Mouse (Mus musculus) MEL-GATA-1-ER (cell line): ENCODE measurements around the gene Mrps5.
A peak's percentile ranks its signal among the peaks of the same experiment; 100 is the strongest.
"Not testable (repeated sequence)": the region's sequence is repeated elsewhere in the genome, so short reads cannot be mapped to it uniquely, and the experiment has no call there.

Source experiments
- DNase-seq: peaks from one replicate; pipeline ENCODE4 v3.0.0-alpha.2; 2012; ENCODE audit warnings: low read depth; ENCODE audit errors: extremely low read depth

Gene Mrps5

GRCm38 (mm10) chr2:127586694-127587513 is at the start of gene Mrps5, which contains the start of gene Zfp661:
Gene Mrps5, plus strand, starts transcription at chr2:127587222.
Gene Zfp661, minus strand, starts transcription at chr2:127587094.
- DNase-seq, result peak; percentile 49

GRCm38 (mm10) chr2:127537548-127537947 is 49.5 kb upstream of the Mrps5 start:
- no peak for DNase-seq

- DNase-seq, result no peak
Measured at GRCm38 (mm10) chr2:127539494-127539893, 47.5 kb upstream of the Mrps5 start.

GRCm38 (mm10) chr2:127541185-127541584 is 45.8 kb upstream of the Mrps5 start, which contains the start of gene Prom2:
Gene Prom2, minus strand, starts transcription at chr2:127541467.
- no peak for DNase-seq

GRCm38 (mm10) chr2:127541697-127542096 is 45.3 kb upstream of the Mrps5 start:
- DNase-seq, result no peak

GRCm38 (mm10) chr2:127548342-127549074 is 38.5 kb upstream of the Mrps5 start:
- peak; percentile 86 for DNase-seq

- DNase-seq, result no peak
Measured at GRCm38 (mm10) chr2:127549711-127550110, 37.3 kb upstream of the Mrps5 start.

GRCm38 (mm10) chr2:127550446-127550845 is 36.6 kb upstream of the Mrps5 start:
- no peak for DNase-seq

GRCm38 (mm10) chr2:127551078-127551477 is 35.9 kb upstream of the Mrps5 start:
- DNase-seq, result no peak

GRCm38 (mm10) chr2:127559070-127559966 is 27.7 kb upstream of the Mrps5 start:
- DNase-seq, result peak; percentile 87

GRCm38 (mm10) chr2:127573322-127573721 is 13.7 kb upstream of the Mrps5 start:
- DNase-seq, result no peak

- DNase-seq, result peak; percentile 93
Measured at GRCm38 (mm10) chr2:127584436-127584858, 2.6 kb upstream of the Mrps5 start.

- DNase-seq, result no peak
Measured at GRCm38 (mm10) chr2:127587514-127587844, 457 bp downstream of the Mrps5 start.

- peak; percentile 20 for DNase-seq
Measured at GRCm38 (mm10) chr2:127588897-127589296, 1.9 kb downstream of the Mrps5 start.

- no peak for DNase-seq
Measured at GRCm38 (mm10) chr2:127590204-127590603, 3.2 kb downstream of the Mrps5 start.

GRCm38 (mm10) chr2:127590840-127591239 is 3.8 kb downstream of the Mrps5 start:
- no peak for DNase-seq

GRCm38 (mm10) chr2:127603383-127603782 is 16.4 kb downstream of the Mrps5 start:
- not testable (repeated sequence) for DNase-seq

- no peak for DNase-seq
Measured at GRCm38 (mm10) chr2:127605203-127605602, 18.2 kb downstream of the Mrps5 start.

GRCm38 (mm10) chr2:127608234-127608633 is 21.2 kb downstream of the Mrps5 start:
- peak; percentile 24 for DNase-seq

GRCm38 (mm10) chr2:127608986-127609385 is 22.0 kb downstream of the Mrps5 start:
- DNase-seq, result no peak

GRCm38 (mm10) chr2:127611386-127611785 is 24.4 kb downstream of the Mrps5 start:
- no peak for DNase-seq
